In genomic region chr19:42659354-42660243, GRCm38 (mm10) we compare ENCODE assay signal across 8 mouse cellular contexts. TPM values are rescaled to one million over a fixed set of nuclear protein-coding genes. Genes with fewer than 3 reads are reported as not detected.
A peak's percentile ranks its signal among the peaks of the same experiment; 100 is the strongest.
DNase-seq lines count a peak whose midpoint lies in the region; ATAC-seq lines count a peak whose summit lies in the region.

No protein-coding gene starts in this region.

- H3K4me2 ChIP-seq in forebrain, embryonic 16.5 days (ENCODE audit: low read length), result peak overlapping the region; percentile 14; the same call in 1 of the 2 replicates

- peaks cover 9% of the 10 kb centered on the region for H3K4me1 ChIP-seq in forebrain, embryonic 16.5 days (replicated peaks; ENCODE audit: control insufficient read depth, insufficient read depth, low read length)

- WGBS in forebrain, embryonic 16.5 days, result 16% methylated on average over 21 of the region's 21 CpGs

- H3K36me3 ChIP-seq in forebrain, embryonic 16.5 days (ENCODE audit: control insufficient read depth, insufficient read depth), result no peaks in the 10 kb centered on the region

- peak; percentile 48 for ATAC-seq in forebrain, embryonic 16.5 days

- no peaks in the 10 kb centered on the region for H3K9me3 ChIP-seq in forebrain, embryonic 16.5 days (ENCODE audit: control insufficient read depth, low read length)

- peak; percentile 82 to 92 for DNase-seq in adrenal gland, adult (ENCODE audit: inconsistent age in 2 of 2, low spot score in 1 of 2)
- no peak for DNase-seq in adrenal gland, postnatal 4 days (ENCODE audit: low spot score in 2 of 2)
- DNase-seq in brain, adult 2 months (ENCODE audit: low read depth, low spot score), result peak; percentile 58
- DNase-seq in heart, postnatal 4 days, result peak; percentile 63
- DNase-seq in left cerebral cortex, postnatal 25 days (ENCODE audit: low spot score in 2 of 2), result peak; percentile 63 to 69
- peak; percentile 39 for DNase-seq in right cerebral cortex, postnatal 25 days
- no peak for DNase-seq in embryo, embryonic 11 days

- no peak overlapping the region for H3K4me3 ChIP-seq in forebrain, embryonic 16.5 days (replicated peaks; ENCODE audit: low read length)

- intact Hi-C loops in left cerebral cortex, postnatal 25 days (cut with DNase I), result loop anchor here (2.0 to 10.0 kb wide), 3 partner anchors 83 to 342 kb away; no protein-coding TSS in a partner anchor

- peak overlapping the region; percentile 23; the same call in 1 of the 2 replicates for H3K9ac ChIP-seq in forebrain, embryonic 16.5 days (replicated peaks; ENCODE audit: low read depth, low read length)

- H3K27ac ChIP-seq in forebrain, embryonic 16.5 days (ENCODE audit: low read length), result no peak overlapping the region

- H3K27me3 ChIP-seq in forebrain, embryonic 16.5 days (replicated peaks; ENCODE audit: control insufficient read depth, insufficient read depth, low read length), result peaks cover 3% of the 10 kb centered on the region; the same call in 1 of the 2 replicates

RNA-seq across cellular contexts. Expression of gene Loxl4, which starts 47.0 kb away (rescaled TPM):
- total RNA-seq in adrenal gland, postnatal 4 days (2021), result 1 to 10 TPM; 2.3 TPM
- 0.12 and 0.13 TPM in 2 replicates for polyA plus RNA-seq in forebrain, embryonic 16.5 days (2015; fragmentation: Nextera tagmentation; extraction: Ambion mirVana)
- total RNA-seq in heart, postnatal 4 days (2021), result 1 to 10 TPM; 1.9 TPM
- under 1 TPM in 1 of 2 experiments, not detected in 1; 0.16 TPM for total RNA-seq in left cerebral cortex, postnatal 25 days (2021)

Comparison
In these comparisons a context has a peak if more than half of its experiments do, and no peak if none do; other contexts are left out.
1. DNase-seq: peak in adrenal gland, adult (2 of 2), brain, adult 2 months (single experiment), heart, postnatal 4 days (single experiment), left cerebral cortex, postnatal 25 days (2 of 2) and right cerebral cortex, postnatal 25 days (single experiment); none in adrenal gland, postnatal 4 days (0 of 2) and embryo, embryonic 11 days (single experiment).